Mouse (Mus musculus): Measurements from ENCODE around the gene Eif4ebp2. TPM values are rescaled to one million over a fixed set of nuclear protein-coding genes. Genes with fewer than 3 reads are reported as not detected.

Gene Eif4ebp2
- total RNA-seq, 2 experiments from 2014 or later = 45.2 to 47.5 TPM

DNA sequence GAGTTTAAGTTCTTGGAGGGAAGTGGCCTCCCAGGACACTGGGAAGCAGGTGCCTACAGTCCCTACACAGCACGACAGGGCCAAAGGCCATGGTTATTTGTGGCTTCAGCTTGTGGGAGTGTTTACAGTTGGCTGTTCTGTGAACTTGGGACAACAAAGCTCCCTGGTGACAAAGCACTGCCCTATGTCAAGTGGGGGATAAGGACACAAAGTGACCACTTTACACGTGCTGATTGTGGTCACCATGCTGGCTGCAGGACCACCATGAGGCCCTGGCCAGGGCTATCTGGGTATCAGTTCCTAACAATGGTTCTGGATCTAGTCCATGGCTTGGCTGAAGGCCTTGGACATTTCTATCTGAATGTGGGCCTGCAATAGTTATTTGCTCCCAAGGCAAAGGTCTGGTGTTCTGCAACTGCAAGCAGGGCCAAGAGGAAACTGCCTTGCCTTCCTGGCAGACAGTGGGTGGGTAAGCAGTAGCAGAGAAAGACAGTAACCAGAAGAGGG is 26.2 kb downstream of the Eif4ebp2 start:
- intact Hi-C loops (cut with DNase I) = no loop called here
- no peak for DNase-seq (ENCODE audit: extremely low spot score in 1 of 2, low spot score in 2 of 2)
- H3K27ac ChIP-seq = no peak overlapping the region
- no peak overlapping the region for H3K4me3 ChIP-seq
- TF ChIP-seq CTCF (IDR thresholded peaks at IDR 0.05) = no peak

DNA sequence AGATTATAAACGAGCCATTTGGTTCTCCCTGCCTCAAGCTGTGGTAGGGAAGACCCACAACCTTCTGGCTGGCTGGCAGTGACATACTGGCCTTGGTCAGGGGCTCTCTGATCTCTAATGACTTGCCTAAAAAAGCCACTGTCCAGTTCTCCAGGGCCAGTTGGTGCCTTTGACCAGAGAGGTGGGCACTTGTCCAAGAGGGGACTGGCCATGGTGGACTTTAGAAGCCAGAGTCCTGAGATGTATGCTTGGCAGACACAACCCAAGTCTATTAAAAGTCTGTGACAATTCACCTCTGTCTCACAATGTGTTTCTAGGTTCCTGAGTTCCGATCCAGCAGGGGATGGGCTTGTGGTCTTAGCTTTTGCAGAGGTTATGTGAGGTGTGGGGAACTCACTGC is 27.4 kb downstream of the Eif4ebp2 start:
- intact Hi-C loops (cut with DNase I) = no loop called here
- TF ChIP-seq CTCF (IDR thresholded peaks at IDR 0.05) = no peak
- no peak for DNase-seq (ENCODE audit: extremely low spot score in 1 of 2, low spot score in 2 of 2)
- Histone ChIP-seq H3K27ac (no peak overlapping the region), H3K4me3 (no peak overlapping the region)

DNA sequence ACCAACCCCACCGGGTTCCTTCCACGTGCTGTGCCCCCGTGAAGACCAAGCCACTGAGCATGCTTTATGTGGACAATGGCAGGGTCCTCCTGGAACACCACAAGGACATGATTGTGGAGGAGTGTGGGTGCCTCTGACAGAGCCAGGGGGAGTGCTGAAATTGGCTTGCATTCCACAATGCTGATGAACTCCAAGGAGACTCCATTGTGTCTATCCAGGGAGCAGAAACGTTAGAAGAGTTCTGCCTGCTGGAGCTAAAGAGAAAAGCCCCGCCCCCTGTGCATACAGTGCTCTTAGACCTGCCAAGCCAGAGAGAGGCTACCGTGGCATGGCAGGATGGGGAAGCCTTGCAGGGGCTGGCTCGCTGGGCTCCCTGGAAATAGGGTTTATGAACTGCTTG is 28.0 kb downstream of the Eif4ebp2 start:
- no peak for TF ChIP-seq CTCF (IDR thresholded peaks at IDR 0.05)
- intact Hi-C loops (cut with DNase I) = no loop called here
- Histone ChIP-seq H3K27ac (no peak overlapping the region), H3K4me3 (no peak overlapping the region)
- DNase-seq (ENCODE audit: extremely low spot score in 1 of 2, low spot score in 2 of 2) = no peak

DNA sequence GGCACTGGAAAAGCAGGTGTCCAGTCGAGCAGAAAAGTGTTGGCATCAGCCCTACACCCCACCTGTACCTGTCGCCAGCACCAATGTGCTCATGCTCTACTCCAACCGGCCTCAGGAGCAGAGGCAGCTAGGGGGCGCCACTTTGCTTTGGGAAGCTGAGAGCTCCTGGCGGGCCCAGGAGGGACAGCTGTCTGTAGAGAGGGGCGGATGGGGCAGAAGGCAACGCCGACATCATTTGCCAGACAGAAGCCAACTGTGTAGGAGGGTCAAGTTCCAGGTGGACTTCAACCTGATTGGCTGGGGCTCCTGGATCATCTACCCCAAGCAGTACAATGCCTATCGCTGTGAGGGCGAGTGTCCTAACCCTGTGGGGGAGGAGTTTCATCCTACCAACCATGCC is 29.2 kb downstream of the Eif4ebp2 start:
- no peak for DNase-seq (ENCODE audit: extremely low spot score in 1 of 2, low spot score in 2 of 2)
- peak; percentile 50 for TF ChIP-seq CTCF (IDR thresholded peaks at IDR 0.05)

DNA sequence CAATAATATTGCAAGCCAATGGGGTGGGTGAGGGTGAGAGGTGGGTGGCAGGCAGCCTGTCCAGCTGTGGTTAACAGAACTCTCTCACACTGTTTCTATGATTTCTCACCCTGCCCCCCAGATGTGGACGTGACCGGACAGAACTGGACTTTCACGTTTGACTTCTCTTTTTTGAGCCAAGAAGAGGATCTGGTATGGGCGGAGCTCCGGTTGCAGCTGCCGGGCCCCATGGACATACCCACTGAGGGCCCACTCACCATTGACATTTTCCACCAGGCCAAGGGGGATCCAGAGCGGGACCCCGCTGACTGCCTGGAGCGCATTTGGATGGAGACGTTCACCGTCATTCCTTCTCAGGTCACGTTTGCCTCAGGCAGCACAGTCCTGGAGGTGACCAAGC is 29.6 kb downstream of the Eif4ebp2 start:
- intact Hi-C loops (cut with DNase I) = no loop called here
- no peak overlapping the region for H3K27ac ChIP-seq
- no peak overlapping the region for H3K4me3 ChIP-seq
- TF ChIP-seq CTCF (IDR thresholded peaks at IDR 0.05) = no peak
- DNase-seq (ENCODE audit: extremely low spot score in 1 of 2, low spot score in 2 of 2) = no peak

More for the DNA sequence above, 29.2 kb downstream of the Eif4ebp2 start:
- intact Hi-C loops (cut with DNase I) = no loop called here
- Histone ChIP-seq H3K4me3 (no peak overlapping the region), H3K27ac (no peak overlapping the region)

DNA sequence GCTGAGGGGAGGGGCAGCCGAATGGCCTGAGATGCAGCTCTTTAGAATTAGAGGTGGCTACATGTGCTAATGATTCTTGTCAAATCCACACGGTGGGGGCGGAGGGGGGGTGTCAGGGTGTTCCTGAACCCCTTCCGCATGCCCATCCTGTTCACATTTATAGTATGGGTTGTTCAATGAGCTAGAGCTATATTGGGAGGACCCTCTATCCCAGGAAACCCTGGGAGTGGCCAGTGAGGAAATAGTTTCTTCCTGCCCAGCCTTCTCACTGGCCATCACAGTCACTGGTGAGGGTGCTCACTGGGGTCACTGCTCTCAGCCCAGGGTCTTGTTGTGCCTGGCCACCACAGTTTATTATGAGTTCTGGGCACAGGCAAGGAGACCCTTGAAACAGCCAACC is 32.5 kb downstream of the Eif4ebp2 start:
- DNase-seq (ENCODE audit: extremely low spot score in 1 of 2, low spot score in 2 of 2) = no peak
- Histone ChIP-seq H3K27ac (no peak overlapping the region), H3K4me3 (no peak overlapping the region)
- intact Hi-C loops (cut with DNase I) = no loop called here
- no peak for TF ChIP-seq CTCF (IDR thresholded peaks at IDR 0.05)

DNA sequence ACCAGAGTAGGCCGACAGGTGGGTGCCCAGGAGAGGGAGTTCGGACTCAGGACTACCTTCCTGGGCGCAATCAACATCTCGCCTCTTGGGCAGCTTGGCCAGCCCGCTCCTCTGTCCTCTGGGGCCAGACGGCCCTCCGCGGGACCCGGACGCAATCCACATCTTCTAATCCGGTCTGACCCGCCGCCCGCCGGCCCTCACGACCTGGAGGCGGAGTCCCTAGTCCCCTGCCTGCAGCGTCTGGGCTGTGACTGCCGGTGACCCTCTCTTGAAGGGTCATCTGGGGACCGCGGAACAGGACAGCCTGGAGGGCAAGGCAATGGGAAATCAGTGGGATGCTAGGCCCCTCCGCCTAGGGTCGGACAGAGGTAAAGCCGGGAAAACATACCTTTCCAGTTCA is 33.3 kb downstream of the Eif4ebp2 start:
- DNase-seq (ENCODE audit: extremely low spot score in 1 of 2, low spot score in 2 of 2) = no peak
- no peak overlapping the region for H3K27ac ChIP-seq
- intact Hi-C loops (cut with DNase I) = no loop called here
- no peak for TF ChIP-seq CTCF (IDR thresholded peaks at IDR 0.05)
- H3K4me3 ChIP-seq = no peak overlapping the region

DNA sequence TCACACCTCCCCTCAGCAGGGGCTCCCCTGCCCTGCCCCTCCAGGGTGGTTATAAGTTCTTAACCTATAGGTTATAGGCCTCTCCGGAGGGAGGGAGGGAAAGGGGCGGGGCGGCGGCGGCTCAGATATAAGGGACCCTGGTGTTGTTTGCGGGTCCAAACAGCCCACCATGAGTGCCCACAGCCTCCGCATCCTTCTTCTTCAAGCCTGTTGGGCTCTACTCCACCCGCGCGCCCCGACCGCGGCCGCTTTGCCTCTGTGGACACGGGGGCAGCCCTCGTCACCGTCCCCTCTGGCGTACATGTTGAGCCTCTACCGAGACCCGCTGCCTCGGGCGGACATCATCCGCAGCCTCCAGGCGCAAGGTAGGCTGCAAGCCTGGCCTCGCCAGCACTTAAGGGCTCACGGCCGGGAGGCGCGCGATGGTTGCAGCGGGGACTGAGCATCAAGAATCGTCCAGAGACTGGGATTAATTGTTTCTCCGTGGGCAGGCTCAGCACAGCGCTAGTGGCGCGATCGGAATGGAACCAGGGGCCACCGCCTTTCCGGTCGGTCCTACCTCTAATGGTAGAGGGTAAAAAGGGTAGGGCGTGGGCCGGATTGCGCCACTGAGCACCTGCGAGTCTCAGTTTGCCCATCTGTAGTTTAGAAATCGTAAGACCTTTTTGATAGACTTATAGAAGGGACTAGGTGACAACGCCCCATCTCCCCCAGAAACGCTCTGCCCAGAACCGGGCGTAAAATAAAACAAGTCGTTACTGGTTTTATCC is 34.1 kb downstream of the Eif4ebp2 start:
- Histone ChIP-seq H3K27ac (no peak overlapping the region), H3K4me3 (peak overlapping the region; percentile 38)
- intact Hi-C loops (cut with DNase I) = no loop called here
- no peak for DNase-seq (ENCODE audit: extremely low spot score in 1 of 2, low spot score in 2 of 2)
- no peak for TF ChIP-seq CTCF (IDR thresholded peaks at IDR 0.05)

DNA sequence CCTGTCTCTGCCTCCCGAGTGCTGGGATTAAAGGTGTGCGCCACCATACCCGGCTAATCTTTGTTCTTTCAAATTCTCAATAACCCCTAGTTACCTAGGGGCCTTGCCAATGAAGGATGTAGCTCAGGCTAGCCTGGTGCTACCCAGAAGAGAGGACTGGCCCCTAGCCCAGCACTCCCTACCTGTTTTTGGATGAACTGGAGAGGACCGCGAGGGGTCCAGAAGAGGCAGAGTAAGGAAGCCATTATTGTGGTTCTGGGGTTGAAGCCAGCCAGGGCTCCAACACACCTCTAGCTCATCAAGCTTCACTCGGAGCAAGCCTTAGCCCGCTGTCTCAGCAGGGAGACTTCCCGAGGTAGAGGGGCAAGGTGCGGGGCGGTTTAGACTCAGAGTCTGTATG is 34.8 kb downstream of the Eif4ebp2 start, which contains the start of gene Nodal:
TSS of gene Nodal (plus strand) at position 301 of the 400 bp plus-strand sequence.
- Histone ChIP-seq H3K4me3 (peak within 1 kb of the TSS; percentile 38), H3K27ac (no peak within 1 kb of the TSS)
- intact Hi-C loops (cut with DNase I) = no loop called here
- DNase-seq (ENCODE audit: extremely low spot score in 1 of 2, low spot score in 2 of 2) = no peak
- TF ChIP-seq CTCF (IDR thresholded peaks at IDR 0.05) = no peak

DNA sequence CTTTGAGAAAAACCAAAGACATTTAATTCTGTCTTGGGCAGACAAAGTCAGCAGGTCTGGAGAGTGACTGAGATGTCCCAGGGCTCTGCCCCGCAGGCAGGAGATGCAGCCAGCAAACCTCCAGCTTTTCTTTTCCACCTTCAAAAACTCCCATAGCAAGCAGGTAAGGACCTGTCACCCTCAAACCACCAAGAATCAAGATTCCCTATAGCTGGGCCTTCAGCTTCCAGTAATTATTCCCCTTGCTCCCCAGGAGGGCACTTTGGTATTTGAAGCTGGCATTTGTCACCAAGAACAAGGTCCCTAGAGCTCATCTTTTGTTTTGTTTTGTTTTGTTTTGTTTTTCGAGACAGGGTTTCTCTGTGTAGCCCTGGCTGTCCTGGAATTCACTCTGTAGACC is 35.4 kb downstream of the Eif4ebp2 start:
- TF ChIP-seq CTCF (IDR thresholded peaks at IDR 0.05) = no peak
- Histone ChIP-seq H3K4me3 (no peak overlapping the region), H3K27ac (no peak overlapping the region)
- intact Hi-C loops (cut with DNase I) = no loop called here
- no peak for DNase-seq (ENCODE audit: extremely low spot score in 1 of 2, low spot score in 2 of 2)

DNA sequence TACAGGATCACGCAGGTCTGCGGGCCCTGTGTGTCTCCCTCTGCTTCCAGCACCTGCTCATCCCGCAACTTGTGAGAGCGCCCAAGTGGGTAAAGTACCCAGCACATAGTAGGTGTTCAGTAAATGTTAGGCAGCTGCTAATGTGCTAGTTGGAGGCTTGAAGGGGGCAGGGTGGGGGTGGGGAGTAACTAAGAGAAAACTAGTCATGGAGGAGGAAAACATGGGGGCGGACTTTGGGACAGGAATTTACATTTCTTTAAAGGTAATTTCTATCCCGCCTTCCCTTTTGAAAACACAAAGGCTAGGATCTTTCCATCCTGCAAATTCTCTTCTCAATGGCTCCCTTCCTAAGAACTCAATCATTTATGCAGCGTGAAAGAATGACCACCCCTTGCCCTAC is 35.9 kb downstream of the Eif4ebp2 start:
- intact Hi-C loops (cut with DNase I) = no loop called here
- Histone ChIP-seq H3K4me3 (no peak overlapping the region), H3K27ac (no peak overlapping the region)
- DNase-seq (ENCODE audit: extremely low spot score in 1 of 2, low spot score in 2 of 2) = no peak
- no peak for TF ChIP-seq CTCF (IDR thresholded peaks at IDR 0.05)

DNA sequence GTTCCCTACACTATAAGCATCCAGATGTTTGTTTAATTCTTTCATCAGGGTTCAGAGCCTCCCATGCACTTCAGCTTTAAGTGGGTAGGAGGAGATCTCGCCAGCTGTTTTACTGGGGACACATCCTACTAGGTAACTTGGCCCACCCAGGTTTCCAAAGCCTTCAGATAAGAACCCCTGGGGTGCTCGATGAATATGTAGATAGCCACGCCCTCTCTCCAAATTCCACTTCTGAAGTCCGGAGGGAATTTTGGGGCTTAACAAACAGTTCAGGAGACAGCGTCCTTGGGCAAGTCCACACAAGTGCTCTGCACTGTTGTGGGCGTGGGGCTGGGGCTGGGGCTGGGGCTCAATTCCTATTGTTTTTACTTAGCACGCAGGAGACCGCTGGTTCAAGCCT is 36.6 kb downstream of the Eif4ebp2 start:
- no peak for TF ChIP-seq CTCF (IDR thresholded peaks at IDR 0.05)
- no peak for DNase-seq (ENCODE audit: extremely low spot score in 1 of 2, low spot score in 2 of 2)
- H3K4me3 ChIP-seq = no peak overlapping the region
- no peak overlapping the region for H3K27ac ChIP-seq
- intact Hi-C loops (cut with DNase I) = no loop called here

DNA sequence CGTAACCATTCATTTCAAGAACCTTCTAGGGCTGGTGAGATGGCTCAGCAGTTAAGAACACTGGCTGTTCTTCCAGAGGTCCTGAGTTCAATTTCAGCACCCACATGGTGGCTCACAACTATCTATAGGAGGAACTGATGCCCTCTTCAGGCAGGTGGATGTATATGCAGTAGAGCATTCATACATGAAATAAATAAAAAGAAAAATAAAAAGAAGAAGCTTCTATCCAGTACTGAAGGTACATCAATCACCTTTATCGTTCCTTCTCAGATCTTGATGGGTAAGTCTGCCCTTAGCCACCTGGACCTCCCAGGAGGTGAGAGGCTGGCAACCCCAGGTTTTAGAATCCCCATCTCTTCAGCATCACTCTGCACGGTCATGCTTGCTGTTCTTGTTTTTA is 37.2 kb downstream of the Eif4ebp2 start:
- intact Hi-C loops (cut with DNase I) = no loop called here
- no peak overlapping the region for H3K27ac ChIP-seq

More for the DNA sequence above, 37.2 kb downstream of the Eif4ebp2 start:
- no peak; the same call in 1 of the 2 replicates for TF ChIP-seq CTCF (IDR thresholded peaks at IDR 0.05)
- no peak for DNase-seq (ENCODE audit: extremely low spot score in 1 of 2, low spot score in 2 of 2)
- no peak overlapping the region for H3K4me3 ChIP-seq

Measured in left cerebral cortex, adult 2 months (tissue).